ENCODE assay signal across 30 mouse cellular contexts in the genomic region with DNA sequence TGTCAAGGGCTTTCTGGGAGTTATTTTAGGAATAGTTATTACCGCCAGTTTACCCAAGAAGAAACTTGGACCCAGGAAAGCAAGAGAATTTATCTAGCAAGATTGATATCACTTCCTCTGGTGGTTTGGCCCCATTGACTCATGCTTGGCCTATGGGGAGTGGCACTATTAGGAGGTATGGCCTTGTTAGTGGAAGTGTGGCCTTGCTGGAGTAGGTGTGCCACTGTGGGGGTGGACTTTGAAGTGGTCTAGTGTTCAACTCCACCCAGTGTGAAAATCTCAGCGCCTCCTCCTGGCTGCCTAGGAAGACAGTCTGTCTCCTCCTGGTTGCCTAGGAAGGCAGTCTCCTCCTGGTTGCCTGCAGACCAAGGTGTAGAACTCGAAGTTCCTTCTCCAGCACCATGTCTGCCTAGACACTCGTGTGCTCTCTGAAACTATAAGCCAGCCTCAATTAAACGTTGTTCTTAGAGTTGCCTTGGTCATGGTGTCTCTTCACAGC. TPM values are rescaled to one million over a fixed set of nuclear protein-coding genes. Genes with fewer than 3 reads are reported as not detected.
DNase-seq lines count a peak whose midpoint lies in the region; ATAC-seq lines count a peak whose summit lies in the region.
"Had no signal": no experiment of that assay in that cellular context is flagged by ENCODE, and none has a peak within 500 bp of the region (broad histone marks: within the 10 kb centered on the region; RNA-seq: fewer than 3 reads in every experiment).

No protein-coding gene starts in this region.

- peak; percentile 78 for ATAC-seq in intestine, embryonic 15.5 days
- 0 out of 2 replicates have a peak, but pooled peaks have one; percentile 14 for ATAC-seq in stomach, embryonic 15.5 days (ENCODE audit: insufficient read depth, low FRiP score, low read depth)
- no peak for ATAC-seq in liver, embryonic 12.5 days
- ATAC-seq: activated CD4-positive, CD25-positive, alpha-beta regulatory T cell, adult 4 months; forebrain, embryonic 16.5 days; hindbrain, postnatal 0 days; liver, postnatal 0 days had no signal

- no peaks in the 10 kb centered on the region for H3K27me3 ChIP-seq in intestine, embryonic 15.5 days (replicated peaks)
- H3K27me3 ChIP-seq in stomach, embryonic 15.5 days (replicated peaks) = no peaks in the 10 kb centered on the region
- no peaks in the 10 kb centered on the region for H3K27me3 ChIP-seq in liver, embryonic 12.5 days (replicated peaks)
- H3K27me3 ChIP-seq: embryonic facial prominence, embryonic 12.5 days; heart, embryonic 15.5 days; hindbrain, embryonic 12.5 days; limb, embryonic 12.5 days; neural tube, embryonic 15.5 days had no signal

- H3K9ac ChIP-seq in intestine, embryonic 15.5 days = no peak overlapping the region
- no peak overlapping the region for H3K9ac ChIP-seq in stomach, embryonic 15.5 days
- H3K9ac ChIP-seq in liver, embryonic 12.5 days = no peak overlapping the region
- H3K9ac ChIP-seq: embryonic facial prominence, embryonic 12.5 days; heart, embryonic 15.5 days; hindbrain, embryonic 12.5 days; limb, embryonic 12.5 days; liver, postnatal 0 days; neural tube, embryonic 15.5 days had no signal

- no peak overlapping the region for H3K4me2 ChIP-seq in intestine, embryonic 15.5 days (replicated peaks)
- no peak overlapping the region for H3K4me2 ChIP-seq in stomach, embryonic 15.5 days
- H3K4me2 ChIP-seq in liver, embryonic 12.5 days = no peak overlapping the region
- H3K4me2 ChIP-seq: embryonic facial prominence, embryonic 12.5 days; heart, embryonic 15.5 days; hindbrain, embryonic 12.5 days; limb, embryonic 12.5 days; liver, embryonic 11.5 days; neural tube, embryonic 15.5 days had no signal

- 89% methylated on average over 5 of the region's 5 CpGs for WGBS in intestine, embryonic 15.5 days
- WGBS in stomach, embryonic 15.5 days = 78% methylated on average over 5 of the region's 5 CpGs
- WGBS in liver, embryonic 12.5 days (ENCODE audit: insufficient replicate concordance) = 58% methylated on average over 5 of the region's 5 CpGs

- no peak overlapping the region for H3K4me3 ChIP-seq in intestine, embryonic 15.5 days (replicated peaks)
- H3K4me3 ChIP-seq in stomach, embryonic 15.5 days (replicated peaks) = no peak overlapping the region
- H3K4me3 ChIP-seq in liver, embryonic 12.5 days = no peak overlapping the region
- H3K4me3 ChIP-seq: embryonic facial prominence, embryonic 12.5 days; heart, embryonic 10.5 days; heart, embryonic 15.5 days; hindbrain, embryonic 12.5 days; limb, embryonic 12.5 days; neural tube, embryonic 15.5 days had no signal

- H3K4me1 ChIP-seq in intestine, embryonic 15.5 days (replicated peaks) = no peaks in the 10 kb centered on the region
- no peaks in the 10 kb centered on the region for H3K4me1 ChIP-seq in stomach, embryonic 15.5 days
- H3K4me1 ChIP-seq in liver, embryonic 12.5 days = no peaks in the 10 kb centered on the region
- H3K4me1 ChIP-seq: embryonic facial prominence, embryonic 12.5 days; heart, embryonic 10.5 days; heart, embryonic 15.5 days; hindbrain, embryonic 12.5 days; neural tube, embryonic 15.5 days had no signal

- no peaks in the 10 kb centered on the region for H3K36me3 ChIP-seq in intestine, embryonic 15.5 days
- H3K36me3 ChIP-seq in stomach, embryonic 15.5 days = no peaks in the 10 kb centered on the region
- no peaks in the 10 kb centered on the region for H3K36me3 ChIP-seq in liver, embryonic 12.5 days
- H3K36me3 ChIP-seq: embryonic facial prominence, embryonic 12.5 days; heart, embryonic 10.5 days; heart, embryonic 15.5 days; hindbrain, embryonic 12.5 days; limb, embryonic 12.5 days; neural tube, embryonic 15.5 days had no signal

- DNase-seq in 3134 (ENCODE audit: extremely low read depth, insufficient read length, low spot score) (peak; percentile 18), 416B (ENCODE audit: low read depth) (peak; percentile 44)
- DNase-seq in embryo, embryonic 9.5 days (ENCODE audit: extremely low spot score) = no peak
- no peak for DNase-seq in lung, postnatal 14 days
- DNase-seq: adrenal gland, adult 2 months; adrenal gland, postnatal 36 days; cerebellum, adult 18-20 months; cerebellum, postnatal 14 days; gastrocnemius, postnatal 10 days; kidney, adult 11 months; kidney, postnatal 14 days; liver, postnatal 0 days; lung, postnatal 4 days; midbrain, embryonic 14.5 days; retina, postnatal 1 day; right cerebral cortex, postnatal 14 days; thymus, postnatal 4 days had no signal

- H3K27ac ChIP-seq in intestine, embryonic 15.5 days = no peak overlapping the region
- H3K27ac ChIP-seq in stomach, embryonic 15.5 days = no peak overlapping the region
- H3K27ac ChIP-seq in liver, embryonic 12.5 days = no peak overlapping the region
- H3K27ac ChIP-seq: embryonic facial prominence, embryonic 12.5 days; heart, embryonic 10.5 days; heart, embryonic 15.5 days; hindbrain, embryonic 12.5 days; hindbrain, postnatal 0 days; limb, embryonic 12.5 days; neural tube, embryonic 15.5 days had no signal

- no peaks in the 10 kb centered on the region for H3K9me3 ChIP-seq in intestine, embryonic 15.5 days
- no peaks in the 10 kb centered on the region for H3K9me3 ChIP-seq in stomach, embryonic 15.5 days
- H3K9me3 ChIP-seq in liver, embryonic 12.5 days (replicated peaks) = no peaks in the 10 kb centered on the region
- H3K9me3 ChIP-seq: embryonic facial prominence, embryonic 12.5 days; heart, embryonic 10.5 days; heart, embryonic 15.5 days; hindbrain, embryonic 12.5 days; neural tube, embryonic 15.5 days had no signal

RNA-seq across cellular contexts. Expression of gene Camk1d, which starts 33.3 kb away (rescaled TPM):
- 24.7 and 25.2 TPM in 2 replicates for polyA plus RNA-seq in intestine, embryonic 15.5 days (2015; fragmentation: Nextera tagmentation; extraction: Ambion mirVana)
- polyA plus RNA-seq in stomach, embryonic 15.5 days (2015; fragmentation: Nextera tagmentation; extraction: Ambion mirVana) = 17.9 and 18.4 TPM in 2 replicates
- polyA plus RNA-seq in liver, embryonic 12.5 days (2016; fragmentation: Nextera tagmentation; extraction: Ambion mirVana) = 1.3 and 1.5 TPM in 2 replicates

Comparison
In these comparisons a context has a peak if more than half of its experiments do, and no peak if none do; other contexts are left out.
1. DNase-seq: peak in 3134 (single experiment) and 416B (single experiment); none in embryo, embryonic 9.5 days (single experiment) and lung, postnatal 14 days (single experiment).